ENCODE assay signal across 7 mouse cellular contexts in genomic region chr12:108179321-108180266, GRCm38 (mm10). TPM values are rescaled to one million over a fixed set of nuclear protein-coding genes. Genes with fewer than 3 reads are reported as not detected.
A peak's percentile ranks its signal among the peaks of the same experiment; 100 is the strongest.
DNase-seq lines count a peak whose midpoint lies in the region; ATAC-seq lines count a peak whose summit lies in the region.

Gene Ccnk (plus strand): TSS chr12:108179579.

- no peaks in the 10 kb centered on the region for H3K9me3 ChIP-seq in embryonic facial prominence, embryonic 11.5 days (replicated peaks; ENCODE audit: control insufficient read depth, low read length)
- H3K9me3 ChIP-seq in limb, embryonic 10.5 days (replicated peaks) = no peaks in the 10 kb centered on the region
- H3K9me3 ChIP-seq in midbrain, embryonic 13.5 days = no peaks in the 10 kb centered on the region

- H3K4me2 ChIP-seq in embryonic facial prominence, embryonic 11.5 days (ENCODE audit: low read depth, low read length) = peak within 1 kb of the TSS; percentile 85
- peak within 1 kb of the TSS; percentile 86 for H3K4me2 ChIP-seq in midbrain, embryonic 13.5 days (replicated peaks)

- H3K4me1 ChIP-seq in embryonic facial prominence, embryonic 11.5 days (ENCODE audit: control insufficient read depth, insufficient read depth, low read length) = no peaks in the 10 kb centered on the region; the same call in 1 of the 2 replicates
- H3K4me1 ChIP-seq in limb, embryonic 10.5 days = peaks cover 32% of the 10 kb centered on the region
- peaks cover 35% of the 10 kb centered on the region for H3K4me1 ChIP-seq in midbrain, embryonic 13.5 days (replicated peaks)

- H3K36me3 ChIP-seq in embryonic facial prominence, embryonic 11.5 days (replicated peaks; ENCODE audit: control insufficient read depth, insufficient read depth, low read depth, low read length) = no peaks in the 10 kb centered on the region
- peaks cover 28% of the 10 kb centered on the region for H3K36me3 ChIP-seq in limb, embryonic 10.5 days
- peaks cover 16% of the 10 kb centered on the region for H3K36me3 ChIP-seq in midbrain, embryonic 13.5 days

- H3K27me3 ChIP-seq in embryonic facial prominence, embryonic 11.5 days (ENCODE audit: control insufficient read depth, insufficient read depth, low read length) = no peaks in the 10 kb centered on the region
- H3K27me3 ChIP-seq in limb, embryonic 10.5 days (ENCODE audit: low read depth, poor library complexity, severe bottlenecking) = no peaks in the 10 kb centered on the region
- H3K27me3 ChIP-seq in midbrain, embryonic 13.5 days = no peaks in the 10 kb centered on the region

- peak; percentile 98 for ATAC-seq in embryonic facial prominence, embryonic 11.5 days (replicated peaks; ENCODE audit: insufficient number of reproducible peaks, low FRiP score, low TSS enrichment, low read depth)
- peak; percentile 79 for ATAC-seq in granulocyte monocyte progenitor cell, adult 5-6 weeks (replicated peaks; ENCODE audit: poor library complexity, severe bottlenecking)
- peak; percentile 98 for ATAC-seq in midbrain, embryonic 13.5 days

- peak; percentile 99 for DNase-seq in adrenal gland, postnatal 14 days
- DNase-seq in embryonic facial prominence, embryonic 11.5 days (ENCODE audit: low spot score) = peak; percentile 99
- DNase-seq in kidney, adult 11 months = peak; percentile 100
- DNase-seq in limb, embryonic 10.5 days (ENCODE audit: low spot score) = peak; percentile 96
- peak; percentile 98 for DNase-seq in spleen, adult 12 weeks (ENCODE audit: low spot score)

- H3K9ac ChIP-seq in embryonic facial prominence, embryonic 11.5 days (replicated peaks; ENCODE audit: low read length) = peak within 1 kb of the TSS; percentile 94
- H3K9ac ChIP-seq in midbrain, embryonic 13.5 days (replicated peaks) = peak within 1 kb of the TSS; percentile 97

- H3K27ac ChIP-seq in embryonic facial prominence, embryonic 11.5 days (replicated peaks; ENCODE audit: low read depth, low read length) = peak within 1 kb of the TSS; percentile 77
- H3K27ac ChIP-seq in limb, embryonic 10.5 days = peak within 1 kb of the TSS; percentile 94
- H3K27ac ChIP-seq in midbrain, embryonic 13.5 days = peak within 1 kb of the TSS; percentile 84

- under 1% methylated on average over 78 of the region's 82 CpGs for WGBS in embryonic facial prominence, embryonic 11.5 days
- WGBS in limb, embryonic 10.5 days = under 1% methylated on average over 82 of the region's 82 CpGs
- WGBS in midbrain, embryonic 13.5 days = under 1% methylated on average over 80 of the region's 82 CpGs

- peak within 1 kb of the TSS; percentile 99 for H3K4me3 ChIP-seq in embryonic facial prominence, embryonic 11.5 days (ENCODE audit: low read depth, low read length)
- peak within 1 kb of the TSS; percentile 97 for H3K4me3 ChIP-seq in limb, embryonic 10.5 days
- H3K4me3 ChIP-seq in midbrain, embryonic 13.5 days (replicated peaks) = peak within 1 kb of the TSS; percentile 99

RNA-seq across cellular contexts. Expression of gene Ccnk, which starts in this region (rescaled TPM):
- total RNA-seq in adrenal gland, postnatal 14 days (2021) = 31.5 and 31.7 TPM in 2 replicates
- 7.8 and 8.3 TPM in 2 replicates for polyA plus RNA-seq in embryonic facial prominence, embryonic 11.5 days (2014; fragmentation: Nextera tagmentation; extraction: Ambion mirVana)
- total RNA-seq in granulocyte monocyte progenitor cell, adult 5-6 weeks (2014; fragmentation: Nextera tagmentation) = 62.2 and 74.2 TPM in 2 replicates
- total RNA-seq in granulocyte monocyte progenitor cell, adult 5-6 weeks (2017) = 7.4 and 15.4 TPM in 2 replicates
- polyA plus RNA-seq in limb, embryonic 10.5 days (2016; fragmentation: Nextera tagmentation; extraction: Ambion mirVana) = 3.3 and 3.4 TPM in 2 replicates
- polyA plus RNA-seq in midbrain, embryonic 13.5 days (2015; fragmentation: Nextera tagmentation; extraction: Ambion mirVana) = 4.4 and 4.7 TPM in 2 replicates

Comparison
In these comparisons a context has a peak if more than half of its experiments do, and no peak if none do; other contexts are left out.
1. Peak in every context shown above with its lines: DNase-seq, ATAC-seq, H3K4me3 ChIP-seq and H3K27ac ChIP-seq.